Mouse (Mus musculus): ENCODE measurements at regions not wholly inside any gene's neighbourhood (a gene's known extent, or its start where the extent isn't known, plus 50 kb on each side); places are given as distances from the start of the nearest gene placed in this dataset.
A peak's percentile ranks its signal among the peaks of the same experiment; 100 is the strongest.

DNA sequence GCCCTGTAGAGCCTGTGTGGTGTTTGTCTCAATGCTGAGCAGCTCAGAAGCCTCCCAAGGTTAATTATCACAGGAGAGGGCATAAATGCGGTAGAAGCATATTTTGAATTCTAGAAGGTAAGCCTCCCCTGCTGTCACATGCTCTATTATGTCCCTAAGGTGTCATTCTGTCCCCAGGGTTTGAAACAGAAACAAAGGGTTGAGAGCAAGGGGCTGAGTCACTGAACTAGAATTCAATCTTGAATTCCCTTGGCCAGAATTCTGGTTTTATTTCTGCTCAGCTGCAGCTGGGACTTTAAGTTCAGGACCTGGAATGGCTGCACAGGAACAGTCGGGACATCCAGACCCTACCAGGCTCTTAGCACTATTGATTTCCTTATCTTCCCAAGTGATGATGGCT is 533.2 kb upstream of the Lrrc6 start:
- no peaks in the 10 kb centered on the region for H3K36me3 ChIP-seq (ENCODE audit: insufficient read depth, low read length)
- H3K27me3 ChIP-seq (ENCODE audit: insufficient read depth, low read length), result no peaks in the 10 kb centered on the region
- no peak overlapping the region for H3K4me3 ChIP-seq (ENCODE audit: low read length)
- ATAC-seq (ENCODE audit: low FRiP score, low TSS enrichment), result no peak
- H3K9ac ChIP-seq (replicated peaks; ENCODE audit: low read length), result no peak overlapping the region
- 70% methylated on average over 2 of the region's 2 CpGs for WGBS
- H3K27ac ChIP-seq (ENCODE audit: low read length), result no peak overlapping the region
- no peak overlapping the region for H3K4me2 ChIP-seq (replicated peaks; ENCODE audit: low read depth, low read length)
- peaks cover 1% of the 10 kb centered on the region for H3K4me1 ChIP-seq (ENCODE audit: insufficient read depth, low read length)
- no peaks in the 10 kb centered on the region for H3K9me3 ChIP-seq (ENCODE audit: low read length)

DNA sequence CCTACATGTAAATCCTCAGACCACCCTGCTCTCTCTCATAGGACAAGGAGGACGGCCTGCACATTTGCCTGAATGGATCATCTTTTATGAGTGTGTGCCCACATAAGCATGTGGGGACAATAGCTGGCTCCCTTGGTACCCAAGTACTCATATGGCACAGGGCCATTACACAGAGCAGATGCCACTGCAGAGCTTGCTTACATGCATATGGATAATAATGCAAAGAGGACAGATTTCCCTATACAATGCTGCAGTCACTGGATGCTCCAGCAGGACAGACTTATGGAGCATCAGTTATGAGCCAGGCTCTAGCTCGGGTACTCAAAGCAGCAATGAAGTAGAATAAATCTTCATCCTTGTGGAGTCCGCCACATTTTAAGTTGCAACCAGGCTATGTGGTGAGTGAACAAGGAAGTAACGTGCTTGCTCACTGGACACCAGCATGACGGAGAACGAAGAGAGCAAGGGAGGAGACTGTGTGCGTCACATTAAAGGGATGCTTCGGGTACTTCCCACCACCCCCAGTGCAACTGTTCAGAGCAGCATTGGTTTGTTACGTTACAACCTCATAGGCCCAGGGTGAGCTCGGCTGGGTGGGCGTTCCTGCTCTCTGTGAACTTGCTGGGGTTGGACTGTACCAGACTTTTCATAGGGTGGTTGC is 531.3 kb upstream of the Lrrc6 start:
- ATAC-seq (ENCODE audit: low FRiP score, low TSS enrichment), result no peak
- Histone ChIP-seq H3K4me2 (replicated peaks; ENCODE audit: low read depth, low read length) (no peak overlapping the region), H3K9me3 (ENCODE audit: low read length) (no peaks in the 10 kb centered on the region), H3K9ac (replicated peaks; ENCODE audit: low read length) (no peak overlapping the region), H3K27me3 (ENCODE audit: insufficient read depth, low read length) (no peaks in the 10 kb centered on the region), H3K36me3 (ENCODE audit: insufficient read depth, low read length) (no peaks in the 10 kb centered on the region), H3K4me3 (ENCODE audit: low read length) (no peak overlapping the region), H3K4me1 (ENCODE audit: insufficient read depth, low read length) (no peaks in the 10 kb centered on the region), H3K27ac (ENCODE audit: low read length) (no peak overlapping the region)
- WGBS, result 84% methylated on average over 11 of the region's 11 CpGs

- Histone ChIP-seq H3K4me1 (ENCODE audit: insufficient read depth, low read length) (no peaks in the 10 kb centered on the region), H3K4me3 (ENCODE audit: low read length) (no peak overlapping the region), H3K9ac (replicated peaks; ENCODE audit: low read length) (no peak overlapping the region), H3K36me3 (ENCODE audit: insufficient read depth, low read length) (no peaks in the 10 kb centered on the region), H3K4me2 (replicated peaks; ENCODE audit: low read depth, low read length) (no peak overlapping the region), H3K9me3 (ENCODE audit: low read length) (no peaks in the 10 kb centered on the region), H3K27ac (ENCODE audit: low read length) (no peak overlapping the region), H3K27me3 (ENCODE audit: insufficient read depth, low read length) (no peaks in the 10 kb centered on the region)
- 89% methylated on average over 1 of the region's 1 CpGs for WGBS
- no peak for ATAC-seq (ENCODE audit: low FRiP score, low TSS enrichment)
These were observed 530.3 kb upstream of the Lrrc6 start for GRCm38 (mm10) chr15:67030975-67031374.

- no peak for ATAC-seq (ENCODE audit: low FRiP score, low TSS enrichment)
- Histone ChIP-seq H3K36me3 (ENCODE audit: insufficient read depth, low read length) (0 out of 2 replicates have a peak, but pooled peaks cover under 1% of the 10 kb centered on the region), H3K9me3 (ENCODE audit: low read length) (no peaks in the 10 kb centered on the region), H3K4me2 (replicated peaks; ENCODE audit: low read depth, low read length) (no peak overlapping the region), H3K4me3 (ENCODE audit: low read length) (no peak overlapping the region), H3K27ac (ENCODE audit: low read length) (no peak overlapping the region), H3K9ac (replicated peaks; ENCODE audit: low read length) (no peak overlapping the region), H3K27me3 (ENCODE audit: insufficient read depth, low read length) (no peaks in the 10 kb centered on the region), H3K4me1 (ENCODE audit: insufficient read depth, low read length) (no peaks in the 10 kb centered on the region)
- 79% methylated on average over 1 of the region's 1 CpGs for WGBS
These were observed 527.5 kb upstream of the Lrrc6 start for GRCm38 (mm10) chr15:67028161-67028560.

DNA sequence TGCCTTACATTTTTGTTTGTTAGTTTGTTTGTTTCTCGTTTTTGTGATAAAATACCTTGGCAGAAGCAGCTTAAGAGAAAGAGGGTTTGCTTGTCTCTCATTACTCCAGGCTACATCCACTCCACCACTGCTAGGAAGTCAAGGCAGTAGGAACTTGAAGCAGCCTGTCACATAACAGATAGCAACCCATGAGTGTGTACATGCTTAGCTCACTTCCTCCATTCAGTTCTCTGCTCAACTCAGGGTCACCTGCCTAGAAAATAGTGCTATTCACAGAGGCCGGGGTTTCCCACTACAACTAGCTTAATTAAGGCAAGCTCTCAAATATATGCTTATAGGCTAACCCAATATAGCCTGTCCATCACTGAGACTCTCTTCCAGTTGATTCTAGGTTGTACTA is 527.0 kb upstream of the Lrrc6 start:
- 92% methylated on average over 2 of the region's 2 CpGs for WGBS
- Histone ChIP-seq H3K9ac (replicated peaks; ENCODE audit: low read length) (no peak overlapping the region), H3K36me3 (ENCODE audit: insufficient read depth, low read length) (0 out of 2 replicates have a peak, but pooled peaks cover 4% of the 10 kb centered on the region), H3K4me2 (replicated peaks; ENCODE audit: low read depth, low read length) (no peak overlapping the region), H3K27me3 (ENCODE audit: insufficient read depth, low read length) (no peaks in the 10 kb centered on the region), H3K9me3 (ENCODE audit: low read length) (0 out of 2 replicates have a peak, but pooled peaks cover 1% of the 10 kb centered on the region), H3K4me1 (ENCODE audit: insufficient read depth, low read length) (no peaks in the 10 kb centered on the region), H3K4me3 (ENCODE audit: low read length) (no peak overlapping the region), H3K27ac (ENCODE audit: low read length) (no peak overlapping the region)
- ATAC-seq (ENCODE audit: low FRiP score, low TSS enrichment), result no peak

DNA sequence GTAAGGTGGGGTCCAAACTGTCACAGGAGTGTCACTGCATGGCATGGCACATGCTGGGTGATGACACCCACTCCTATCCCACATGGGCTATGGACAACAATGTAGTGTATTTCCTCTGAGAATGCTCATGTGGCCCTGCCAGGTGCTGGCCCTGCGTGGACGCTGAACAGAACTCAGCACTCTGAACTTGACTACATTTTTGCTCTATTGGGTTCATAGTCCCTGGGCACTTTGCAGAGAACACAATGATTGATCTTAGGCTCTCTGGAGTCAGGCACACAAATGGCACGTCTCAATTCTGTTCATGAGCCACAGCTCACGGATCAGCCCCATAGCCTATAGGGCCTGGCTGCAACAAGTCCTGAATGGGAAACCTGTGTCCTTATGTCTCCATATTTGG is 525.0 kb upstream of the Lrrc6 start:
- Histone ChIP-seq H3K4me2 (replicated peaks; ENCODE audit: low read depth, low read length) (no peak overlapping the region), H3K4me1 (ENCODE audit: insufficient read depth, low read length) (no peaks in the 10 kb centered on the region), H3K27me3 (ENCODE audit: insufficient read depth, low read length) (no peaks in the 10 kb centered on the region), H3K27ac (ENCODE audit: low read length) (no peak overlapping the region), H3K9me3 (ENCODE audit: low read length) (0 out of 2 replicates have a peak, but pooled peaks cover 3% of the 10 kb centered on the region), H3K4me3 (ENCODE audit: low read length) (no peak overlapping the region), H3K9ac (replicated peaks; ENCODE audit: low read length) (no peak overlapping the region), H3K36me3 (ENCODE audit: insufficient read depth, low read length) (0 out of 2 replicates have a peak, but pooled peaks cover 4% of the 10 kb centered on the region)
- ATAC-seq (ENCODE audit: low FRiP score, low TSS enrichment), result no peak
- 92% methylated on average over 4 of the region's 4 CpGs for WGBS

DNA sequence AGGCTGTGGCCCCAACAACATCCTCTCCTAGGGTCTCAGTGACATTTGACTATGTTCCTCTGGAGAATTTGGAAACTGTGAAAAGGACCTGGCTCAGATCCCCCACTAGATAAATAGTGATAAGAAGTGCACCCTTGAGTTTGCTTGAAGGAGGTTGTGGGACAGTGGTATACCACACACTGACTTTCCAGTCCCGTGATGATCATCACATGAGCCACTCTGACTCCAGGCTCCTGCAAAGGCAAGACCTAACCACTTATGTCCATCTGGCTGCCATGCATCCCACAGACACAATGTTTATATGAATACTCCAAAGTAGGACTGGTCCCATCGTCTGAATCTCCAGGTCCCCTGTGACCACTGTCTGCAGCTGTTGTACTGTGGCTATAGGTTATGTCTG is 523.7 kb upstream of the Lrrc6 start:
- Histone ChIP-seq H3K9ac (replicated peaks; ENCODE audit: low read length) (no peak overlapping the region), H3K27ac (ENCODE audit: low read length) (no peak overlapping the region), H3K4me3 (ENCODE audit: low read length) (no peak overlapping the region), H3K4me1 (ENCODE audit: insufficient read depth, low read length) (peaks cover 6% of the 10 kb centered on the region), H3K4me2 (replicated peaks; ENCODE audit: low read depth, low read length) (no peak overlapping the region), H3K36me3 (ENCODE audit: insufficient read depth, low read length) (0 out of 2 replicates have a peak, but pooled peaks cover 4% of the 10 kb centered on the region), H3K9me3 (ENCODE audit: low read length) (0 out of 2 replicates have a peak, but pooled peaks cover 3% of the 10 kb centered on the region), H3K27me3 (ENCODE audit: insufficient read depth, low read length) (no peaks in the 10 kb centered on the region)
- 77% methylated on average over 2 of the region's 2 CpGs for WGBS
- no peak for ATAC-seq (ENCODE audit: low FRiP score, low TSS enrichment)

GRCm38 (mm10) chr15:67023081-67023480 is 522.4 kb upstream of the Lrrc6 start:
- ATAC-seq (ENCODE audit: low FRiP score, low TSS enrichment), result no peak
- H3K4me3 ChIP-seq (ENCODE audit: low read length), result no peak overlapping the region
- WGBS, result 95% methylated on average over 1 of the region's 1 CpGs
- H3K9me3 ChIP-seq (ENCODE audit: low read length), result 0 out of 2 replicates have a peak, but pooled peaks cover 3% of the 10 kb centered on the region
- 0 out of 2 replicates have a peak, but pooled peaks cover 4% of the 10 kb centered on the region for H3K36me3 ChIP-seq (ENCODE audit: insufficient read depth, low read length)
- H3K4me2 ChIP-seq (replicated peaks; ENCODE audit: low read depth, low read length), result no peak overlapping the region
- H3K27ac ChIP-seq (ENCODE audit: low read length), result no peak overlapping the region
- no peak overlapping the region for H3K9ac ChIP-seq (replicated peaks; ENCODE audit: low read length)
- no peaks in the 10 kb centered on the region for H3K27me3 ChIP-seq (ENCODE audit: insufficient read depth, low read length)
- peaks cover 14% of the 10 kb centered on the region for H3K4me1 ChIP-seq (ENCODE audit: insufficient read depth, low read length)

DNA sequence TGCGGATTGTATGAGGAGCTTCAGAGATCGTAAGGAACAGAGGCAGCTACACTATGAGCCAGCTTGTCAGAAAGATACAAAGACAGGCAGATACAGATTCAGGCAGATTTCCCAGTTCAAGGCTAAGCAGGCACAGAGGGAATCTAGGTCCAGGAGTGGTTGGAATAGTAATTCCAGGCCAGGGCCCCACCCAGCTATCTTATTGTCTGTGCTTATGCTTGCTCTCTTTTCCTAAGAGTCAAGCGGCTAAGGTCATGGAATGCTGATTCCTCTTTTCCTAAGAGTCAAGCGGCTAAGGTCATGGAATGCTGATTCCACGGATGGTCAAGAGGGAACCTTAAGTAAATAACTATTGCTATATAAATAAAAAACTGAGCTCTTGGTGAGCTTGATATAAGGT is 520.7 kb upstream of the Lrrc6 start:
- no peak overlapping the region for H3K4me3 ChIP-seq (ENCODE audit: low read length)
- H3K4me1 ChIP-seq (ENCODE audit: insufficient read depth, low read length), result peaks cover 16% of the 10 kb centered on the region
- H3K9me3 ChIP-seq (ENCODE audit: low read length), result 0 out of 2 replicates have a peak, but pooled peaks cover 3% of the 10 kb centered on the region
- no peak overlapping the region for H3K27ac ChIP-seq (ENCODE audit: low read length)
- 65% methylated on average over 5 of the region's 5 CpGs for WGBS
- H3K9ac ChIP-seq (replicated peaks; ENCODE audit: low read length), result no peak overlapping the region
- ATAC-seq (ENCODE audit: low FRiP score, low TSS enrichment), result no peak
- H3K4me2 ChIP-seq (replicated peaks; ENCODE audit: low read depth, low read length), result no peak overlapping the region
- no peaks in the 10 kb centered on the region for H3K27me3 ChIP-seq (ENCODE audit: insufficient read depth, low read length)
- 0 out of 2 replicates have a peak, but pooled peaks cover 4% of the 10 kb centered on the region for H3K36me3 ChIP-seq (ENCODE audit: insufficient read depth, low read length)

- H3K9ac ChIP-seq (replicated peaks; ENCODE audit: low read length), result no peak overlapping the region
- WGBS, result 84% methylated on average over 1 of the region's 1 CpGs
- 0 out of 2 replicates have a peak, but pooled peaks cover 4% of the 10 kb centered on the region for H3K36me3 ChIP-seq (ENCODE audit: insufficient read depth, low read length)
- H3K27ac ChIP-seq (ENCODE audit: low read length), result peak overlapping the region; percentile 67; the same call in 1 of the 2 replicates
- no peaks in the 10 kb centered on the region for H3K27me3 ChIP-seq (ENCODE audit: insufficient read depth, low read length)
- no peak overlapping the region for H3K4me2 ChIP-seq (replicated peaks; ENCODE audit: low read depth, low read length)
- H3K4me3 ChIP-seq (ENCODE audit: low read length), result no peak overlapping the region
- H3K9me3 ChIP-seq (ENCODE audit: low read length), result 0 out of 2 replicates have a peak, but pooled peaks cover 3% of the 10 kb centered on the region
- H3K4me1 ChIP-seq (ENCODE audit: insufficient read depth, low read length), result peaks cover 19% of the 10 kb centered on the region
- ATAC-seq (ENCODE audit: low FRiP score, low TSS enrichment), result no peak
These were observed 519.2 kb upstream of the Lrrc6 start for GRCm38 (mm10) chr15:67019891-67020290.

All from kidney, embryonic 16.5 days (tissue).